Mouse (Mus musculus): Measurements from ENCODE around the gene Alkbh3. TPM values are rescaled to one million over a fixed set of nuclear protein-coding genes. Genes with fewer than 3 reads are reported as not detected.

Gene Alkbh3
- polyA plus RNA-seq, 1 experiment: 54.7 TPM

DNA sequence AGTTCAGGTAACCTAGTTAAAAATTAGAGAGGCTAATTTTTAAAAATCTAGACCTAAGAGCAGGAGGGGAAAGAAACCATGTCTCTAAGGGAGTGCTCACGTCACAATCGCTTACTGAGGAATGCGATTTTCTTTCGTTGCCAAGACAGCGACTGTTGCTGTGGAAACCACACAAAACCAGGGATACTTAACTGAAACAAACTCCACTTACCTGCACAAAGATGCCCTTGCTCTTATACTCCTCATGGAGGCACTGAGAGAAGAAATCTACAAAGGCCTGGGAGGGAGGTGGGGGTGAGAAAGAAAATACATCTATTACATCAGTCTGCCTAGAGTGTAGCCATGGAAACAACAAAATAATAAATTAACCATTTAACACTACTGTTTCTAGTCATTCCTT is 33.1 kb upstream of the Alkbh3 start:
- TF ChIP-seq CTCF (IDR thresholded peaks at IDR 0.05; ENCODE audit: borderline replicate concordance, extremely low read depth, insufficient read depth, insufficient read length) (no peak), POLR2A (IDR thresholded peaks at IDR 0.05; ENCODE audit: borderline replicate concordance, extremely low read depth, insufficient read depth, insufficient read length, poor library complexity, severe bottlenecking) (no peak)
- peak; percentile 90 for DNase-seq (ENCODE audit: low read depth)

GRCm38 (mm10) chr2:94042461-94042860 is 31.9 kb upstream of the Alkbh3 start:
- DNase-seq (ENCODE audit: low read depth): no peak
- TF ChIP-seq CTCF (IDR thresholded peaks at IDR 0.05; ENCODE audit: borderline replicate concordance, extremely low read depth, insufficient read depth, insufficient read length) (no peak), POLR2A (IDR thresholded peaks at IDR 0.05; ENCODE audit: borderline replicate concordance, extremely low read depth, insufficient read depth, insufficient read length, poor library complexity, severe bottlenecking) (no peak)

- TF ChIP-seq CTCF (IDR thresholded peaks at IDR 0.05; ENCODE audit: borderline replicate concordance, extremely low read depth, insufficient read depth, insufficient read length) (no peak), POLR2A (IDR thresholded peaks at IDR 0.05; ENCODE audit: borderline replicate concordance, extremely low read depth, insufficient read depth, insufficient read length, poor library complexity, severe bottlenecking) (no peak)
- DNase-seq (ENCODE audit: low read depth): no peak
These were observed 30.0 kb upstream of the Alkbh3 start for GRCm38 (mm10) chr2:94040391-94041125.

- TF ChIP-seq POLR2A (IDR thresholded peaks at IDR 0.05; ENCODE audit: borderline replicate concordance, extremely low read depth, insufficient read depth, insufficient read length, poor library complexity, severe bottlenecking) (no peak), CTCF (IDR thresholded peaks at IDR 0.05; ENCODE audit: borderline replicate concordance, extremely low read depth, insufficient read depth, insufficient read length) (peak; percentile 90)
- peak; percentile 90 for DNase-seq (ENCODE audit: low read depth)
These were observed 25.1 kb upstream of the Alkbh3 start for GRCm38 (mm10) chr2:94035428-94036331.

DNA sequence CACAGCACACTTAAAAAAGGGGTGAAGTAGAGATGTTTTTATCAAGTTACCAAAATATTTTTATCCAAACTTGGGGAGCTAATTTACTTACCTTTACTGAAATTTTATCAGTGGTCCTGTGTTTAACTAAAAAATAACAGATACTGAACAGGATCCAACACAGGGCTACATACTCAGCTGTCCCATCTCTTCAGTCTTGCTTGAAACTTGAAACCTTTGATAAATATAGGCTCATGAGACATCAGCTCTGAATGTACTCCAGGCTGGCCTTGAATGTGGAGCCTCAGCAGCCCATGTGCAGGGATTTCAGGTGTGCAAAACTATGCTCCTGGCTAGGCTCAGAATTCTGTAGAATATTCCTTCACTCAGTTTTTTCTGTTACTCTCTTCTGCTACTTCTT is 20.0 kb upstream of the Alkbh3 start:
- DNase-seq (ENCODE audit: low read depth): no peak
- TF ChIP-seq CTCF (IDR thresholded peaks at IDR 0.05; ENCODE audit: borderline replicate concordance, extremely low read depth, insufficient read depth, insufficient read length) (no peak), POLR2A (IDR thresholded peaks at IDR 0.05; ENCODE audit: borderline replicate concordance, extremely low read depth, insufficient read depth, insufficient read length, poor library complexity, severe bottlenecking) (no peak)

GRCm38 (mm10) chr2:94024637-94025036 is 14.0 kb upstream of the Alkbh3 start:
- DNase-seq (ENCODE audit: low read depth): no peak
- TF ChIP-seq POLR2A (IDR thresholded peaks at IDR 0.05; ENCODE audit: borderline replicate concordance, extremely low read depth, insufficient read depth, insufficient read length, poor library complexity, severe bottlenecking): no peak
- no peak for TF ChIP-seq CTCF (IDR thresholded peaks at IDR 0.05; ENCODE audit: borderline replicate concordance, extremely low read depth, insufficient read depth, insufficient read length)

- peak; percentile 89 for DNase-seq (ENCODE audit: low read depth)
- no peak for TF ChIP-seq POLR2A (IDR thresholded peaks at IDR 0.05; ENCODE audit: borderline replicate concordance, extremely low read depth, insufficient read depth, insufficient read length, poor library complexity, severe bottlenecking)
- TF ChIP-seq CTCF (IDR thresholded peaks at IDR 0.05; ENCODE audit: borderline replicate concordance, extremely low read depth, insufficient read depth, insufficient read length): peak; percentile 89; the same call in 1 of the 2 replicates
These were observed 8.3 kb downstream of the Alkbh3 start for GRCm38 (mm10) chr2:94002331-94002730.

DNA sequence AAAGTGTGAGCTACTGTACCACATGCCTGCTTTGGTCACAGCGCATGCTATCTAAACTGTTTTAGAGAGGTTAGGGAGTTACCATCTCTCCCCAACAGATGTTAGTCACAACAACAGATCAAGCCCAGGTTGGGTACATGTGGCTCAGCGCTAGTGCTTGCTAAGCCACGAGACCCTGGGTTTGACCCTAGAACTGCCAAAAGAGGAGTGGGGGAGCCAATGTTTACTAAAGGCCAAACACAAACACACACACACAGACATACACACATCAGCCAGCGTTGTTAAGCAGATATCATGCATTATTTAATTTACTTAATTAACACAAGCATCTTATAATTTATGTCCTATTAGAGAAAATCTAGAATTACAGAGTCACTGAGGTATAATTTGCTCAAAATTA is 8.7 kb downstream of the Alkbh3 start:
- TF ChIP-seq POLR2A (IDR thresholded peaks at IDR 0.05; ENCODE audit: borderline replicate concordance, extremely low read depth, insufficient read depth, insufficient read length, poor library complexity, severe bottlenecking) (no peak), CTCF (IDR thresholded peaks at IDR 0.05; ENCODE audit: borderline replicate concordance, extremely low read depth, insufficient read depth, insufficient read length) (no peak)
- no peak for DNase-seq (ENCODE audit: low read depth)

DNA sequence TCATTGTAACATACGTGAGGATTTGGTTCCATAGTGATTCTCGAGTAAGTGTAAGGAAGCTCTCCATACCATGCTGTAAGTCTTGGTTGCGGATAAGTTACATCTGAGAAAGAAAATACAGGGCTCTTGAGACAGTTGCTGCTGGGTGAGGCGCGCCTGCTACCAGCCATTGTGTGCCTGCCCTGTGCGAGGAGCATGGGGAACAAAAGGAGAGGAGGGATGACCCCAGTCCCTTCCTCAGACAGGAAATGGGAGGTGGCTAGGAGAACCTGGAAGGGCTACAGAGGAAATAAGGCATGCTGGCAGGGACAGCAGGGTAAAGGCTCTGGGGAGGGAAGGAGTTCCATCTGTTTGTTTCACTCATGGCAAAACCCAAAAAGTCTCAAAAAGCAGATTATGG is 9.2 kb downstream of the Alkbh3 start:
- no peak for DNase-seq (ENCODE audit: low read depth)
- TF ChIP-seq POLR2A (IDR thresholded peaks at IDR 0.05; ENCODE audit: borderline replicate concordance, extremely low read depth, insufficient read depth, insufficient read length, poor library complexity, severe bottlenecking) (no peak), CTCF (IDR thresholded peaks at IDR 0.05; ENCODE audit: borderline replicate concordance, extremely low read depth, insufficient read depth, insufficient read length) (no peak)

GRCm38 (mm10) chr2:93996254-93996653 is 14.4 kb downstream of the Alkbh3 start, which contains the start of gene Gm27027:
Gene Gm27027, minus strand, starts transcription at chr2:93996354.
- no peak for TF ChIP-seq CTCF (IDR thresholded peaks at IDR 0.05; ENCODE audit: borderline replicate concordance, extremely low read depth, insufficient read depth, insufficient read length)
- no peak for TF ChIP-seq POLR2A (IDR thresholded peaks at IDR 0.05; ENCODE audit: borderline replicate concordance, extremely low read depth, insufficient read depth, insufficient read length, poor library complexity, severe bottlenecking)
- no peak for DNase-seq (ENCODE audit: low read depth)

- TF ChIP-seq POLR2A (IDR thresholded peaks at IDR 0.05; ENCODE audit: borderline replicate concordance, extremely low read depth, insufficient read depth, insufficient read length, poor library complexity, severe bottlenecking) (no peak), CTCF (IDR thresholded peaks at IDR 0.05; ENCODE audit: borderline replicate concordance, extremely low read depth, insufficient read depth, insufficient read length) (no peak)
- DNase-seq (ENCODE audit: low read depth): peak; percentile 51
These were observed 17.8 kb downstream of the Alkbh3 start for GRCm38 (mm10) chr2:93992810-93993209.

Measured in brain, embryonic 14.5 days (tissue).